Mouse (Mus musculus): ENCODE results near the gene Aff3.

Gene Aff3

GRCm38 (mm10) chr1:38239516-38239915, 425.2 kb downstream of the Aff3 start:
- DNase-seq (ENCODE audit: low spot score in 2 of 2) = no peak

GRCm38 (mm10) chr1:38237831-38238230, 426.9 kb downstream of the Aff3 start:
- DNase-seq (ENCODE audit: low spot score in 2 of 2) = no peak

GRCm38 (mm10) chr1:38237027-38237787, 427.5 kb downstream of the Aff3 start:
- DNase-seq (ENCODE audit: low spot score in 2 of 2) = no peak

DNA sequence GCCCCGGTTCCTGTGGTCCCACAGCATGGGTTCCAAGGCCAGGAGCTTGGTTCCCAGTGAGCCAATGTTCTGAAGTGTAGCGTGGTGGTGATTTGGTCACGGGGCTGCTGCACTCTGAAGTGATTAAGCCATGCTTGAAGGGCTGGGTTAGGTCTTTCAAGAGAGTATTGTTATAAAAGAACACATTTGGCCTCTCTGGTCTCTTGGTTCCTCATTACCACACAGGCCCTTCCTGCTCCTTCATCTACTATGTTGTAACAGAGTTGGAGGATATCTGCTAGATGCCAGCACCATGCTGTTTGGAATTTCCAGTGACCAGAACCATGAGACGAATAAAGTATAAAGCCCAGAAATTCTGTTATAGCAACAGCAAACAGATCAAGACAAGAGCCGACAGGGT, 431.6 kb downstream of the Aff3 start:
- no peak for DNase-seq (ENCODE audit: low spot score in 2 of 2)

- DNase-seq (ENCODE audit: low spot score in 2 of 2) = no peak
Observed at GRCm38 (mm10) chr1:38230041-38230440, 434.7 kb downstream of the Aff3 start.

- no peak for DNase-seq (ENCODE audit: low spot score in 2 of 2)
Observed at GRCm38 (mm10) chr1:38228806-38229205, 435.9 kb downstream of the Aff3 start.

- DNase-seq (ENCODE audit: low spot score in 2 of 2) = no peak
Observed at GRCm38 (mm10) chr1:38225166-38225565, 439.6 kb downstream of the Aff3 start.

DNA sequence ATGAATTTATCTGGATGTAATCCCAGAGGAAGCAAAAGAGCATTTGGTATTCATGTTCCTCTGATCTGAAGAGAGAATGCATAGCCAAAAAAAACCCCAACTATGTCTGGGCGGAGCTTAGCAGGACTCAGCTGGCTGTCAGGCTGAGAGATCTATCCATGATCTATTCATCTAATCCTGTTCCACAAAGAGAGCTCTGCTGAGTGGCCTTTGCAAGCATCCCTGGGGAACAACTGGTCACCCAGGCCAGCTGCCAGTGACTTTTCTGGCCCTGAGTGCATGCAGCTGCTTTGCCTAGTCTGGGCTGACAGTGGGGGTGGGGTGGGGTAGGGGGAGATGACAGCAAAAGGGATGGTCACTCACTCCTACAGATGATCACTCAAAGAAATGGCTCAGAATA, 442.6 kb downstream of the Aff3 start:
- no peak for DNase-seq (ENCODE audit: low spot score in 2 of 2)

- DNase-seq (ENCODE audit: low spot score in 2 of 2) = no peak
Observed at GRCm38 (mm10) chr1:38221431-38221830, 443.3 kb downstream of the Aff3 start.

- no peak for DNase-seq (ENCODE audit: low spot score in 2 of 2)
Observed at GRCm38 (mm10) chr1:38217912-38218795, 446.6 kb downstream of the Aff3 start.

DNA sequence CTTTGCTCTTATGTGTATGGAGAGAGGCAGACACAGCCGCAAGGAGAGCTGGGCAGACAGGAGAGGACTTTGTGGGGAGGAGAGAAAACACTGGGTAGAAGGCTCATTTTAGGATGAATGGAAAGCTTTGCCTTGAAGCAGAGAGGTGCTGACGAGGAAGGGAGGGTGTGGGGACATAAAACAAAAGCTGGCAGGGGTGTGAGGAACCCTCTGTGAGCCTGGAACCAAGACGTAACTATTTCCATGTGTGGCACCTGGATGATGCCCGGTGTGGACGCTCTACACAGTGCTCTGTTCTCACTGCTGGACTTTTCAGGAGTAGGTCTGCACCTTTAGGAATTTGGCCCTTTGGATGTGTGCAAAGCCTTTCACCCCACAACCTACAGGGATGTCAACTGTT, 447.7 kb downstream of the Aff3 start:
- no peak for DNase-seq (ENCODE audit: low spot score in 2 of 2)

- DNase-seq (ENCODE audit: low spot score in 2 of 2) = no peak
Observed at GRCm38 (mm10) chr1:38213377-38213776, 451.4 kb downstream of the Aff3 start.

GRCm38 (mm10) chr1:38212386-38212785, 452.4 kb downstream of the Aff3 start:
- no peak for DNase-seq (ENCODE audit: low spot score in 2 of 2)

DNA sequence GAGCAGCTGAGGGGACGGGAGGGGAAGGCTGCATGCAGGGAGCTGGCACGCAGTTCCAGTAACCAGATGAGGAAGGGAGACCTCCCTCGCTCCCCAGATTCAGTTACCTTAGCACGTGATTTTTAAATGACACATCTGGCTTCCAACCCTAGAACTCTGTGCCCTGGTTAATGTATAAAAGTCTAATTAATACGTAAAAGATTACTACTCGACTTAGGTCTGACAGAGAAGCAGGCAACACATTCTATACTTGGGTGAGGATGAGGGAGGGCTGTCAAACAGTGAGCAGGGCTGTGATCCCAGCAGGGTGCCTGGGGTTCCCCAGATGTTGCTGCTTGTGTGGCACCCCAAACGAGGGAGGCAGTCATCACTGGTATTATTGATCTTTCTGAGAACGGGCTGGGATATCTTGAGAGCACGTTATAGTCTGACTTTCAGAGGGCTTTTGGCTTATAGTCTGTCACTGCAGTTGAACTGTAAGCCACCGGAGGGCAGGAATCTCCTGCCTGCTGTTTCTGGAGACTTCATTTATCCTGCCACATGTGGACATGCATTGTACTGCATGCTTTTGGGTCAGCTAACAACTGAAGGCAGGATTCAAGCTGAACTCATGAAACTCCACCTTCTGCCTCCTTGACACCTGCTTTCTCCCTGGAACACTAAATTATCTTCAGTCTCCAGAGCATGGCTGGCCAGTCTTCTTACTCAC, 462.1 kb downstream of the Aff3 start:
- no peak for DNase-seq (ENCODE audit: low spot score in 2 of 2)

- no peak for DNase-seq (ENCODE audit: low spot score in 2 of 2)
Observed at GRCm38 (mm10) chr1:38201796-38202195, 463.0 kb downstream of the Aff3 start.

DNA sequence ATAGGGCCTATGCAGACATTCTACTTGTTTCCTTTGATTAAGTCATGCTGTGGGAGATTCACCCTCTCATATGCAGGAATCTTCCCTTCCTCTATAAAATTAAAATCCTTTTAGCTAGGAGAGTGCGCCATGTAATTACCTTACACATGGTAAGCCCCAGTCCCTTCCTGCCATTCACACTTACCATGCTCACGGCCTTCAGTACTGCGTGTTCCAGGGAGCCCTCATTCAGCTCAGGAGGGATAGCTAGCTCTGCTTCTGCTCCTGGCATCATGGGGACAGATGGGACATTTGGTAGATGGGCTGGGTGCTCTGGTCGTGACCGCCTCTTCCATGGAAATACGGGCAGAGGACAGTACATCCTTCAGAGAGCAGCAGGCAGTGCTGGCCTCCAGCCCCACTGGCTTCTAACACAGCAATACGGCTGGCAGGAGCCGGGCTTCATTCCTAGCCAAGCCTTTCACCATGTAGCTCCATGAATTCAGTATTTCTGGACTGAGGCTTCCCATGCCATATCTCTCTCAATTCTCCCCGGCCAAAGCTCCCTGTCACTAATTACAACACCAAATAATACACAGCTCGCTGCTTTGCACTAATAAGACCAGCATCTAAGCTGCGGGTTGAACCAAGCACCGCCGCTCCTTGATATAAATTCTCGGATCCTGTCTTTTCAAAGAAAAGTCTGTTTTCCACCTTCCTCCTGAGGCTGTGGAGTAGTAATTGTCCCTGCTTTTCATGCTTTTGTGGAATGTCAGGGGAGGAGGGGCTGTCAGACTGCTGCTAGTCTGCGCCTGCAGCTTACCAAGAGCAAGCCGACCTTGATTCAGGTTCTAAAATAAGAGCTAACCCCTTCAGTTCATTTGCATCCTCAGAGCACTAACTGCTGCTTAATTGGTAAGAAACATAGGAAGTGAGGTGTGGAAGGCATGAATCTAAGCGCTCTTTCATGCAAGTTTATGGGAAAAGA, 464.8 kb downstream of the Aff3 start:
- peak; percentile 11 to 12 for DNase-seq (ENCODE audit: low spot score in 2 of 2)

DNA sequence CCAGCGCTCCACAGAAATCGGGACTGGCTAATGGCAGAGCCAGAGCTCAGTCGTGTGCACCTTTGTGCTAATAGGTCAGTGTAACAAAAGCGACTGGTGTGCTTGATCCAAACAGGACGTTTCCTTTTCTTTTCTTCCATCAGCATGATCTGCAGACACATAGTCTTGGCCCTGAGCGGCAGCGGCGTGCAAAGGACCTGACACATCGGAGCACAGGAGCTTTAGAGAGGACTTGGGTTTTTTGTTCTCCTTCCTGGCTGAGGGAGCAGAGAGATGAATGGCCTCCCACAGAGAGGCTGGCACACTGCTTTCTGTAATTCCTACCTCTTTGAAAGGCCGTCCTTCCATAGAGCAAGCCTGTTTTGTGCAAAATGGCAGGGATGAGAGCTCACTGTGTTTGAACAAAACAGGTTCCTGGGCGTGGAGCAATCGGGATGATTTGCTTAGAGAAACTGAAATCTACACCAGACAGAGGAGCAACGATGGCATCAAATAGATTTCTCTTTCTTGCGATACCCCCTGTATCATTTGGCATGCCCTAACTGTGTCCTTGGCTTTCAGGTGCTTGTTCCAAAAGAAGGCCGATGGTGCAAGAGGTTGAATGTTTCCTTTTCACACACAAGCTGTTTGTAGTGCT, 466.2 kb downstream of the Aff3 start:
- no peak for DNase-seq (ENCODE audit: low spot score in 2 of 2)

DNA sequence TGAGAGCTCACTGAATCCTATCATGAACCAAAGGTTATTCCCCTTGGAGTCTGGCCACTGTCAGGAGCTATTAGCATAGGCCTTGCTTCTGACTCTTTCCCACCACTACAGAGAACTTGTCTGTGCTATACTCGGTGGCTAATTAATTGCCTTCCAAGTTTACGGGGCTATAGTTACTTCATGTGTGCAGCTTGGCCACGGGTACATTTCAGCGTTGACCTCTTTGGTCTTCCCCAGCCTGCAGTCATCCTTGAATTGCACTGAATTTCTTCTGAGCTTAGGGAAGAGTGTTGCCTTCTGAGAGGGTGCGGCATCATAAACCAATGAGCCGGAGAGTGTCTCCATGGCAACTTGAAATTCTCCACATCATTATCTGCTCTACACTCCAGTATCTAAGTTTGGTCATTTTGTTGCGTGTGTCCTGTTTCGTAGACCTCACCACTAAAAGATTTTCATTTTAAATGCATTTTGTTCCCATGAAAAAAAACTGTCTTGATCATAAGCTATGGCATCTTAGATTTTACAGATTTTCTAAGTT, 467.5 kb downstream of the Aff3 start:
- no peak for DNase-seq (ENCODE audit: low spot score in 2 of 2)

DNA sequence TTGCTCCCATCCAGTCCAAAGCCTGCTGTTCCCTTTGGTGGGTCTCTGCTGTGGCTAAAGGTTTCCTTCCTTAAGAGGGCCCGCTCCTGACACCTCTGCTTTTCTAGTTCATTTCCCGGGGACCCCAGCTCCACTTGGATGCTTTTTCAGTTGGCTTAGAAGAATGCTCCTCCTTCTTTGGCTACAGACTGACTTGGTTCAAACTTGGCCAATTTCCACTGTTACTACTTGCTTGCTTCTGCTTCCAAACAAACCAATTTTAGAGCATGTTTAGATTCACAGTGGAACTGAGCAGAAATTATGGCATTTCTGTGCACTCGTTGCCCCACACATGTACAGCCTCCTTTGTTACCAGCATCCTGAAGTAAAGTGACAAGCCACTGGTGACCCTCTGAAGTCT, 469.0 kb downstream of the Aff3 start:
- DNase-seq (ENCODE audit: low spot score in 2 of 2) = no peak

- DNase-seq (ENCODE audit: low spot score in 2 of 2) = no peak
Observed at GRCm38 (mm10) chr1:38186227-38186545, 478.6 kb downstream of the Aff3 start.
